8 mouse cellular contexts compared by ENCODE assay signal in the genomic region with DNA sequence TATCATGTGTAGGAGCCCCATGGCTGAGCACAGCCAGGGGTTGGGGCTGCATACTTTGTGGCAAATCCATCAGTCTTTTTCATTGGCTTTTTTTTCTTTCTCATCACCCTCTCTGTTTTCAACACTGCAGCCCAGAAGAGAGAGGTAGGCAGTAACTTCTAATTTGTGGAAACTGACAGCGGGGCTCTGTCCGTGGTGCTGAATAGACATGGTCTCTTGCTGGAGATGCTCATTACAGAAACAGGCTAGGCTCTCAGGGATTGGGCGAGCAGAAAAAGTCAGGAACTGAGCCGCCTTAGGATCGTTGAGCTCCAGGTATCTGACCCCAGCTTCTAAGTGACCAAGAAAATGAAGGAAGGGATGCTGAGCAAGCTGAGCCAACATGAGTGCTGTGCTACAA.
A peak's percentile ranks its signal among the peaks of the same experiment; 100 is the strongest.
DNase-seq lines count a peak whose midpoint lies in the region; ATAC-seq lines count a peak whose summit lies in the region.

No protein-coding gene starts in this region.

- no peaks in the 10 kb centered on the region for H3K36me3 ChIP-seq in forebrain, embryonic 10.5 days (replicated peaks)
- no peaks in the 10 kb centered on the region for H3K36me3 ChIP-seq in forebrain, embryonic 12.5 days (replicated peaks)
- no peaks in the 10 kb centered on the region for H3K36me3 ChIP-seq in forebrain, embryonic 14.5 days (ENCODE audit: control insufficient read depth, insufficient read depth, low read length)
- no peaks in the 10 kb centered on the region for H3K36me3 ChIP-seq in neural tube, embryonic 14.5 days (ENCODE audit: control insufficient read depth, insufficient read depth, low read length)

- no peaks in the 10 kb centered on the region for H3K27me3 ChIP-seq in forebrain, embryonic 10.5 days (ENCODE audit: poor library complexity, severe bottlenecking)
- H3K27me3 ChIP-seq in forebrain, embryonic 12.5 days: no peaks in the 10 kb centered on the region
- H3K27me3 ChIP-seq in forebrain, embryonic 14.5 days (replicated peaks; ENCODE audit: control insufficient read depth, insufficient read depth, low read length): no peaks in the 10 kb centered on the region
- no peaks in the 10 kb centered on the region for H3K27me3 ChIP-seq in neural tube, embryonic 14.5 days (ENCODE audit: control insufficient read depth, insufficient read depth, low read length)

- WGBS in forebrain, embryonic 10.5 days: 7% methylated on average over 5 of the region's 5 CpGs
- 3% methylated on average over 5 of the region's 5 CpGs for WGBS in forebrain, embryonic 12.5 days
- 11% methylated on average over 5 of the region's 5 CpGs for WGBS in forebrain, embryonic 14.5 days
- WGBS in neural tube, embryonic 14.5 days: 5% methylated on average over 5 of the region's 5 CpGs

- no peak overlapping the region for H3K4me2 ChIP-seq in forebrain, embryonic 12.5 days
- no peak overlapping the region for H3K4me2 ChIP-seq in forebrain, embryonic 14.5 days (ENCODE audit: low read length)
- H3K4me2 ChIP-seq in neural tube, embryonic 14.5 days (ENCODE audit: low read depth, low read length): no peak overlapping the region

- 0 out of 2 replicates have a peak, but pooled peaks cover 2% of the 10 kb centered on the region for H3K4me1 ChIP-seq in forebrain, embryonic 10.5 days
- H3K4me1 ChIP-seq in forebrain, embryonic 12.5 days: no peaks in the 10 kb centered on the region
- H3K4me1 ChIP-seq in forebrain, embryonic 14.5 days (ENCODE audit: control insufficient read depth, insufficient read depth, low read length): no peaks in the 10 kb centered on the region
- H3K4me1 ChIP-seq in neural tube, embryonic 14.5 days (ENCODE audit: control insufficient read depth, insufficient read depth, low read length): no peaks in the 10 kb centered on the region

- H3K9me3 ChIP-seq in forebrain, embryonic 10.5 days: no peaks in the 10 kb centered on the region
- H3K9me3 ChIP-seq in forebrain, embryonic 12.5 days: no peaks in the 10 kb centered on the region
- H3K9me3 ChIP-seq in forebrain, embryonic 14.5 days (replicated peaks; ENCODE audit: control insufficient read depth, low read length): no peaks in the 10 kb centered on the region
- no peaks in the 10 kb centered on the region for H3K9me3 ChIP-seq in neural tube, embryonic 14.5 days (ENCODE audit: control insufficient read depth, low read length)

- H3K9ac ChIP-seq in forebrain, embryonic 12.5 days: no peak overlapping the region
- H3K9ac ChIP-seq in forebrain, embryonic 14.5 days (ENCODE audit: low read length): no peak overlapping the region
- H3K9ac ChIP-seq in neural tube, embryonic 14.5 days (replicated peaks; ENCODE audit: low read depth, low read length): no peak overlapping the region

- no peak overlapping the region for H3K4me3 ChIP-seq in forebrain, embryonic 10.5 days
- no peak overlapping the region for H3K4me3 ChIP-seq in forebrain, embryonic 12.5 days (replicated peaks)
- H3K4me3 ChIP-seq in forebrain, embryonic 14.5 days (ENCODE audit: low read depth, low read length): no peak overlapping the region
- no peak overlapping the region for H3K4me3 ChIP-seq in neural tube, embryonic 14.5 days (ENCODE audit: low read depth, low read length)

- no peak for ATAC-seq in forebrain, embryonic 12.5 days (ENCODE audit: low FRiP score)
- peak; percentile 18; the same call in 1 of the 2 replicates for ATAC-seq in forebrain, embryonic 14.5 days
- peak; percentile 38; the same call in 1 of the 2 replicates for ATAC-seq in neural tube, embryonic 14.5 days (ENCODE audit: low read depth)

- peak; percentile 68 for DNase-seq in forebrain, embryonic 10.5 days (ENCODE audit: extremely low spot score, low spot score)
- peak; percentile 73 for DNase-seq in R1 (ENCODE audit: low read depth, low spot score)
- peak; percentile 46 for DNase-seq in forebrain, embryonic 14.5 days (ENCODE audit: low spot score)
- peak; percentile 49 to 78 for DNase-seq in kidney, postnatal 36 days
- no peak for DNase-seq in right cerebral cortex, postnatal 10 days (ENCODE audit: low spot score in 2 of 2)
- DNase-seq in cerebellum, adult 11-12 months: no peak

- H3K27ac ChIP-seq in forebrain, embryonic 10.5 days: no peak overlapping the region
- no peak overlapping the region for H3K27ac ChIP-seq in forebrain, embryonic 12.5 days
- no peak overlapping the region for H3K27ac ChIP-seq in forebrain, embryonic 14.5 days (ENCODE audit: low read depth, low read length)
- H3K27ac ChIP-seq in neural tube, embryonic 14.5 days (ENCODE audit: low read depth, low read length): no peak overlapping the region; the same call in 1 of the 2 replicates

Comparison
In these comparisons a context has a peak if more than half of its experiments do, and no peak if none do; other contexts are left out.
1. DNase-seq: peak in forebrain, embryonic 10.5 days (single experiment), R1 (single experiment), forebrain, embryonic 14.5 days (single experiment) and kidney, postnatal 36 days (2 of 2); none in right cerebral cortex, postnatal 10 days (0 of 2) and cerebellum, adult 11-12 months (single experiment).